Mouse (Mus musculus) neural tube, embryonic 12.5 days (tissue): ENCODE measurements around the gene Celf2. TPM values are rescaled to one million over a fixed set of nuclear protein-coding genes. Genes with fewer than 3 reads are reported as not detected.

Source experiments
- ATAC-seq: fragments of 200-750 bp; cut with Nextera tagmentation; 2 replicates; pipeline ENCODE4 v1.8.0; 2017; ENCODE audit warnings: low read depth, mild to moderate bottlenecking, moderate TSS enrichment, moderate library complexity; ENCODE audit not compliant: low FRiP score
- H3K27ac ChIP-seq: fragments of 300-500 bp; sonication (generic); 2 replicates; pipeline ENCODE4 v1.5.1; 2016
- H3K27me3 ChIP-seq: fragments of 300-500 bp; sonication (generic); replicated peaks from 2 replicates; pipeline ENCODE4 v1.6.1; 2016; ENCODE audit warnings: mild to moderate bottlenecking
- H3K36me3 ChIP-seq: fragments of 300-500 bp; sonication (generic); 2 replicates; pipeline ENCODE4 v1.6.1; 2016; ENCODE audit warnings: mild to moderate bottlenecking
- H3K4me1 ChIP-seq: fragments of 300-500 bp; sonication (generic); 2 replicates; pipeline ENCODE4 v1.6.1; 2016
- H3K4me2 ChIP-seq: fragments of 300-500 bp; sonication (generic); replicated peaks from 2 replicates; pipeline ENCODE4 v1.6.1; 2016; ENCODE audit warnings: mild to moderate bottlenecking
- H3K4me3 ChIP-seq: fragments of 300-500 bp; sonication (generic); 2 replicates; pipeline ENCODE4 v1.5.1; 2016
- H3K9ac ChIP-seq: fragments of 300-500 bp; sonication (generic); 2 replicates; pipeline ENCODE4 v1.6.1; 2016; ENCODE audit warnings: mild to moderate bottlenecking
- H3K9me3 ChIP-seq: fragments of 300-500 bp; sonication (generic); 2 replicates; pipeline ENCODE4 v1.6.1; 2016; ENCODE audit warnings: mild to moderate bottlenecking
- WGBS: fragments of 180-500 bp; shearing (Covaris S2); methylation state at CpG from one replicate; pipeline ENCODE4 v1.1.7; 2016; 5-methylcytosine and 5-hydroxymethylcytosine counted together
- polyA plus RNA-seq: library from polyadenylated mRNA; unstranded; fragments of >200 nt; fragmentation: Nextera tagmentation; extraction: Ambion mirVana; gene quantifications from 2 replicates; pipeline ENCODE4 v1.2.1, GENCODE M21; 2016

Gene Celf2
- polyA plus RNA-seq, 1 experiment from 2014 or later, result 98.4 TPM

DNA sequence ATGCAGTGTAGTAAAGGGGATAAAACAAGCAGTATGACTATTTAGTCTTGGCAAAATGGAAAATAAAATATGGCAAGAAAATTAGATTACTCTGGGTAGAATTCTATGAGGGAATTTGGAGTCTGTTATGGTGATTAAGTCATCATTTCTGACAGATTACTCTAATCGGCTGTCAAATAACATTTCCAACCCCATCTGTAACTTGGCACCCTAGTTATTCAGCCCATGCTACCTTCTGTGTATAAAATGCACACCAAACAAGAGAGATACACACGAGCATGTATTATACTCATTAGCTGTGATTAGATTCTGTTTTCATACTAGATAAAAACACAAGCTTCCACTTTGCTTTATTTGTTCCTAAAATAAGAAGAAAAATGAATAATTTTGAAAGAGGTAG is 872.2 kb downstream of the Celf2 start:
- Histone ChIP-seq H3K4me2 (no peak overlapping the region), H3K36me3 (no peaks in the 10 kb centered on the region), H3K4me1 (no peaks in the 10 kb centered on the region), H3K9me3 (no peaks in the 10 kb centered on the region), H3K27ac (no peak overlapping the region), H3K4me3 (no peak overlapping the region), H3K9ac (no peak overlapping the region), H3K27me3 (no peaks in the 10 kb centered on the region)
- ATAC-seq, result no peak
- 87% methylated on average over 2 of the region's 2 CpGs for WGBS

DNA sequence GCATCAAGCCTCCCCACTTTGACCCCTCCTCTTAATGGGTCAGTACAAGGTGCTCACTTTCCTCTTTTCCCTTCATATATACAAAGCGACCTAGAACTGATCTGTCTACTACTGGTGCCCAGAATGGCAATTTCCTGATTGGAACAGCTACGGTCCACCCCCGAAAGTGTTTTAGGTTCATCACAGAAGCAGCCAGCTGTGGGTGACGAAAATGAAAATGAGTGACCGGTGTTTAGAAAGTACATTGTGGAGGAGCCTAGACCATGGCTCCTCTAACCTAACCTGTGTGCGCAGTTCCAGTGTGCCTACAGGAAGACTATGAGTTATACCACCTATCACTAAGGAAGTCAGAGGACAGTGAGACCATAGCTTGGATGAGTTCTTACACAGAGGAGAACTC is 874.5 kb downstream of the Celf2 start:
- Histone ChIP-seq H3K4me2 (no peak overlapping the region), H3K36me3 (no peaks in the 10 kb centered on the region), H3K9ac (no peak overlapping the region), H3K4me1 (no peaks in the 10 kb centered on the region), H3K27me3 (no peaks in the 10 kb centered on the region), H3K4me3 (no peak overlapping the region), H3K27ac (no peak overlapping the region), H3K9me3 (no peaks in the 10 kb centered on the region)
- ATAC-seq, result no peak
- WGBS, result 95% methylated on average over 6 of the region's 6 CpGs

DNA sequence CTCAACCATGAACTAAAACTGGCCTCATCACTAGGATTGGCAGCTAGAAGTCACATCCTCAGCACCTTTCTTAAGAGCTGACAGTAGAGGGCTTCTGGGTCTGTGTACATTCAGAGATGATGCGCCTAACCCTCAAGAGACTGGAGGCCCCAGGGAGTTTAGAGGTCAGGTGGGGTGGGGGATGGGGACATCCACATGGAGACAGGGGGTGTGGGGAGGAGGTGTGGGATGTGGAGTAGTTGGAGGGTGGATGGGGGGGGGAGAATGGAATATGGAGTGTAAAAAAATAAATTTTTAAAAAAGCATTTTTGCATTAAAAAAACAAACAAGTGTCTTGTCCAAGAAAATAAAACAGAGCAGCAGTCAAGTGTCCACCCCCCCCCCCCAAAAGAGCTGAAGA is 876.2 kb downstream of the Celf2 start:
- Histone ChIP-seq H3K27me3 (no peaks in the 10 kb centered on the region), H3K4me1 (no peaks in the 10 kb centered on the region), H3K9ac (no peak overlapping the region), H3K9me3 (no peaks in the 10 kb centered on the region), H3K4me3 (no peak overlapping the region), H3K36me3 (no peaks in the 10 kb centered on the region), H3K4me2 (no peak overlapping the region), H3K27ac (no peak overlapping the region)
- ATAC-seq, result no peak
- WGBS, result 94% methylated on average over 1 of the region's 1 CpGs

DNA sequence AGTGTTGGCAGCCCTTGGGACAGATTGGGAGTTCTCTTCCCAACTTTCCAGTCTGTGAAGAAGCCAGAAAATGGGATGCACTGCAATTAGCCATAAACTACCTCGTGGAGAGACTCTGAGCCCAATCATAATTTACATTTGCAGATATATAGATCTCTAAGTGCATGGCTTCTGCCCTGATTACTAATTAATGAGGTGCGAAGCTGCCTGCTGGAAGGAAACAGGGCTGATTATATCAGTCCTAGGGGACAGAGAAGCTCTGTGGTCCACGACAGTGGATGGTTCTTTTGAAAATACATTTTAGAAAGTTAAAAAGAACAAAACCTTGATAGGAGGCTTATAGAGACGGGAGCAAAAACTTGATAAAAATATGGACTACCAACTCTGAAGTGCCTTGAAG is 885.6 kb downstream of the Celf2 start:
- no peak overlapping the region for H3K9ac ChIP-seq
- 0 out of 2 replicates have a peak, but pooled peaks cover 3% of the 10 kb centered on the region for H3K4me1 ChIP-seq
- no peak overlapping the region for H3K27ac ChIP-seq
- WGBS, result 59% methylated on average over 4 of the region's 4 CpGs
- ATAC-seq, result no peak
- no peak overlapping the region for H3K4me3 ChIP-seq
- H3K4me2 ChIP-seq, result no peak overlapping the region
- H3K27me3 ChIP-seq, result no peaks in the 10 kb centered on the region
- no peaks in the 10 kb centered on the region for H3K9me3 ChIP-seq
- H3K36me3 ChIP-seq, result no peaks in the 10 kb centered on the region

DNA sequence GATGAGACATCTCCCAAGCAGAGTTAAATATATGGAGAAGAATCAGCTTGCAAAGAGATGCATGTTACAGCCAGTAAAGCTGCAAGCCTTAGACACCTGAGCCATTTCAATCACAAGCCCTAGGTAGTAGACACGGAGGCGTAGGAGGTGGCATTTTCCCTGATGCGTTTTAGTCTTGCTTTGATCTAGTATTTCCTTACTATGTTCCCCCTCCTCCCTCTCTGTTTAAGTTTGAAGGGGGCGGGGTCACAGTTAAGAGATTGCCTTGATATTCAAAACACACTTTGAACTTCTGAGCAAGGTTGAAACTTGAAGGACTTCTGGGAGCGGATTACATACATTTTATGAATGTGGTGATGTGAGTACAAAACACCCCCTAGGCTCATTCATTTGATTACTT is 887.3 kb downstream of the Celf2 start:
- H3K27me3 ChIP-seq, result no peaks in the 10 kb centered on the region
- 0 out of 2 replicates have a peak, but pooled peaks cover 3% of the 10 kb centered on the region for H3K4me1 ChIP-seq
- WGBS, result 79% methylated on average over 5 of the region's 5 CpGs
- H3K4me2 ChIP-seq, result no peak overlapping the region
- no peak overlapping the region for H3K9ac ChIP-seq
- H3K27ac ChIP-seq, result no peak overlapping the region
- H3K36me3 ChIP-seq, result no peaks in the 10 kb centered on the region
- H3K9me3 ChIP-seq, result no peaks in the 10 kb centered on the region
- no peak; the same call in 1 of the 2 replicates for ATAC-seq
- H3K4me3 ChIP-seq, result no peak overlapping the region

DNA sequence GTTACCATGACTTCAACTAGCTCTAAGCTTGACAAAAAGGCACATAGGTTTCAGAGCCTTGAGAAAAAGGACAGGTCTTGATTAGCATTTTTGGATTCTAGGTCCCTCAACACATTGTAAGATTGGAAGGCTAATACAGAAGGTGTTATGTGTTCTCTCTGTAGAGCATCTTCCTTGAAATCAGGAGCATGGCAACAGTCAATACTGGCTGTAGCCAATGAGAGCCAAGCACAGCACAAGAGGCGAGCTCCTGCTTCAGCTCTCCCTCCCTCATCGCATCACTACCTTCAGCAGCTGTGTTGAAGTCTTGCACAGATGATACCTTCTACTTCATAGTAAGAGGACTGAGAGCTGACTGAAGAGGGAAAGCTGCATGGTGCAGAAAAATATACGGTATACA is 890.5 kb downstream of the Celf2 start:
- Histone ChIP-seq H3K27me3 (no peaks in the 10 kb centered on the region), H3K9me3 (no peaks in the 10 kb centered on the region), H3K9ac (no peak overlapping the region), H3K4me2 (no peak overlapping the region), H3K27ac (no peak overlapping the region), H3K4me3 (no peak overlapping the region), H3K36me3 (peaks cover 3% of the 10 kb centered on the region; the same call in 1 of the 2 replicates), H3K4me1 (no peaks in the 10 kb centered on the region)
- 86% methylated on average over 3 of the region's 3 CpGs for WGBS
- ATAC-seq, result no peak

DNA sequence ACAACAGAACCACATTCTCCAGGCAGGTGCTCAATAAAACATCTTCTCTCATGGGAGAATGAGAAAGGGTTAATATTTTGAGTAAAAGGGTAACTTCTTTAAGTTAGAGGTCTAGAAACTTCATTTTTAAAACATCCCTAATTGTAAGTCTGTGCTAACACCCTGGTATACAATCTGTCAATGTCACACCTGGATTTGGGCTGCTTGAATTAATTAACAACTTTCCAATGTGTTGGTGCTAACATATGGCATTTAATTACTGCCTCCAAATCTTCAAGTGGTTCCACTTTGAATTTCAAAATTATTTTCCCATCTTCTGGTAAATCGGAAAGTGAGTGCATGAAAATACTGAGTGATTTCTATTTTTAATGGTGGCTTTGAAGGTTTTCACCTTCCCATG is 890.9 kb downstream of the Celf2 start:
- ATAC-seq, result no peak
- no peaks in the 10 kb centered on the region for H3K27me3 ChIP-seq
- H3K36me3 ChIP-seq, result peaks cover 3% of the 10 kb centered on the region; the same call in 1 of the 2 replicates
- no peaks in the 10 kb centered on the region for H3K9me3 ChIP-seq
- no peak overlapping the region for H3K9ac ChIP-seq
- 95% methylated on average over 1 of the region's 1 CpGs for WGBS
- H3K4me1 ChIP-seq, result no peaks in the 10 kb centered on the region
- no peak overlapping the region for H3K4me2 ChIP-seq
- no peak overlapping the region for H3K4me3 ChIP-seq
- no peak overlapping the region for H3K27ac ChIP-seq

DNA sequence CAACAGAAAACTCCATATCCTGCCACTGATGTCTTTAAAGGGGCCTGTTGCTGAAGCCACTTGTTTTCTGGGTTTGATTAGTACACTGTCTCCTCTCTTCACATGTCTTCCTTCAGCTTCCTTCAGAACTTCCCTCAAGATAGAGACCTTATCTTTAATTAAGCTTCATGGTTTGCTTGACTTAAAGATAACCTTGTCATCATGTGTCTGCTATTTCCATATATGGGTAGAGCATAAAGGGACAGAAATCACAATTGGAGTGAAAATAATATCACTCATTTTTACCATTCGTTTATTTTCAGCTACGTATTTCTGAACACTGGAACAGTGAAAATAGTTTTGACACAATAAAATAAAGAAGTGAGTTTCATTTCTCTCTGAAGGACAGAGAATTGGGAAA is 905.0 kb downstream of the Celf2 start:
- Histone ChIP-seq H3K4me1 (no peaks in the 10 kb centered on the region; the same call in 1 of the 2 replicates), H3K36me3 (peaks cover 8% of the 10 kb centered on the region), H3K4me2 (no peak overlapping the region), H3K9ac (no peak overlapping the region), H3K9me3 (no peaks in the 10 kb centered on the region), H3K4me3 (no peak overlapping the region), H3K27ac (no peak overlapping the region), H3K27me3 (no peaks in the 10 kb centered on the region)
- no peak for ATAC-seq
- 97% methylated on average over 2 of the region's 2 CpGs for WGBS

DNA sequence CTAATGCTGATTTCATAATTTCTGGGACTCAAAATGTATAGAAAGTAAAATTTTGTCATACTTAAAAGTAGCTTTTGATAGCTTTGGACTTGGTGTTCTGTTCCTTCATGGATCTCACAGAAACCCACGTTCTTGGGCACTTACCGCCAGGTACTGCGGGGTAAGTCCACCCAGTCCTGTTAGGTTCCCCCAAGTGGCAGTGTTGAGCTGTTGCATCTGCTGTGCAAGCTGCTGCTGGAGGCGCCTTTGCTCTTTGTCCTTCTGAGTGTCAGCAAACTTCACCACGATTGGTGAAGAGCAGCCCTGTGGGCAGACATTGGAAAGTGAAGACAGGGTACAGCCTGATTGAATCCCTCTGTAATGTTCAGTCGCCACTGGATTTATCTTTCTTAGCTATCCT is 905.5 kb downstream of the Celf2 start:
- Histone ChIP-seq H3K36me3 (peaks cover 8% of the 10 kb centered on the region), H3K9ac (no peak overlapping the region), H3K27ac (no peak overlapping the region), H3K4me3 (no peak overlapping the region), H3K9me3 (no peaks in the 10 kb centered on the region), H3K27me3 (no peaks in the 10 kb centered on the region), H3K4me1 (no peaks in the 10 kb centered on the region), H3K4me2 (no peak overlapping the region)
- ATAC-seq, result no peak
- WGBS, result 78% methylated on average over 6 of the region's 6 CpGs

DNA sequence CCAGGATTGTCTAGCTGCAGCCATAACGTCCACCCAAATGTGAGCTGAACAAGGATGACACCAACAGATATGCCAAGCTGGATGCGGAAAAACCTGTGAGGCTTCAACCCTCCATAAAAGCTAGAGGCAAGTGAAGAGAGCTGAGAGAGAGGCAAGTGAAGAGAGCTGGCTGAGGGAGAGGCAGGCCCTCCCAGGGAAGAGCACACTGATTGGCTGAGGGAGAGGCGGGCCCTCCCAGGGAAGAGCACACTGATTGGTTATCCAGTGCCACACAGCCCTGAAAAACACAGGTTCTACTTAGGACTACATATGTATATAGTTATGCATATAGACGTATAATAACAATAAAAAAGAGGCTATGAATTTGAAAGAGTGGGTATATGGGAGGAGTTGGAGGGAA is 907.2 kb downstream of the Celf2 start:
- H3K9ac ChIP-seq, result no peak overlapping the region
- H3K4me3 ChIP-seq, result no peak overlapping the region
- H3K4me2 ChIP-seq, result no peak overlapping the region
- H3K27me3 ChIP-seq, result no peaks in the 10 kb centered on the region
- no peak for ATAC-seq
- 86% methylated on average over 4 of the region's 4 CpGs for WGBS
- no peaks in the 10 kb centered on the region for H3K9me3 ChIP-seq
- H3K4me1 ChIP-seq, result no peaks in the 10 kb centered on the region
- peaks cover 12% of the 10 kb centered on the region for H3K36me3 ChIP-seq
- H3K27ac ChIP-seq, result no peak overlapping the region

DNA sequence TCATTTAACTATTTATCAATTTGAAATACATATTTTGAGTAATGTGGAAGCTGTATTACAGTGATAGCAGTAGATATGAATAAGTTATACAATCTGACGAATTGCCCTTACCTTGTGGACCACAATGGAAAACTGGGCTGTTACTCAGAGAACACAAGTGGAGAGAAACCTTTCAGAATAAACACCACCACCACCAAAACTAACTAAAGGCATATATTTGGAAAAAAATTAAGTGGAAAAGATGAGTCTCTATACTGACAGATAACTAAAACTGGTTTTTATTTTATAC is 910.5 kb downstream of the Celf2 start:
- Histone ChIP-seq H3K4me2 (no peak overlapping the region), H3K4me3 (no peak overlapping the region), H3K36me3 (peaks cover 9% of the 10 kb centered on the region), H3K9ac (no peak overlapping the region), H3K27me3 (no peaks in the 10 kb centered on the region), H3K4me1 (peaks cover 9% of the 10 kb centered on the region), H3K9me3 (no peaks in the 10 kb centered on the region), H3K27ac (no peak overlapping the region)
- 92% methylated on average over 1 of the region's 1 CpGs for WGBS
- no peak for ATAC-seq

DNA sequence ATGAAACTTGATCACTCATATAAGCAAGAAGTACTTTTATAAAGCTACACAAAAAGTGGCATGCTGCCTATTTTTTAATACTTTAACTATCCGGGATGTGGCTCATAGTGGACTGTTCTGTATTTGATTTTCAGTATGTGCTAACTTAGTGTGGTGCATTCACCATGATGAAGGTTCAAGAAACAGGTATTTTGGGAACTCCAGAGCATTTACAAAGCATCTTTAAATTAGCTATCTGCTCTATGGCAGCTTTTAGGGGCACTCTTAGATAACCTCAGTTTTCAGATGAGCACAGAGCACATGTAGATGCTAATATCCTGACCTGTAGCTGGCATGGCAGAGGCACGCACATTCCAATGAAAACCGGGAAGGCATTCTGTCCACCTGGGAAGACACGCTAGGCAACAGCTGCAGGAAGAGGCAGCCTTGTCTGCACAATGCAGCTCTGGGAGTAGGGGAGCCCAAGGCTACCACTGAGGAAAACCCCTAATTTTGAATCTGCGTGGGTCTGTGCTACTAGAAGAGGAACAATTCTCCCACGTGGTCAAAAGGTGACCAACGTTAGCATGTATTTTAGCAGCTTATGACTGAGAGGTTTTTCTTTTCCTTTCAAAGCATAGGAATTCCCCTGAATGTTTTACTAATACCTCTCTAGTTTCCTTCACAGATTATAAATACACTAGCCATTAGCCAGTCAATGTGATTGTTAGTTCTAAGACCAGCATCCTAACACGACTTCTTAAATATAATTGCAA is 911.1 kb downstream of the Celf2 start:
- Histone ChIP-seq H3K27me3 (no peaks in the 10 kb centered on the region), H3K4me3 (no peak overlapping the region), H3K9me3 (no peaks in the 10 kb centered on the region), H3K9ac (no peak overlapping the region), H3K4me2 (no peak overlapping the region), H3K36me3 (peaks cover 9% of the 10 kb centered on the region; the same call in 1 of the 2 replicates), H3K4me1 (peaks cover 9% of the 10 kb centered on the region), H3K27ac (no peak overlapping the region)
- 88% methylated on average over 8 of the region's 8 CpGs for WGBS
- ATAC-seq, result no peak

DNA sequence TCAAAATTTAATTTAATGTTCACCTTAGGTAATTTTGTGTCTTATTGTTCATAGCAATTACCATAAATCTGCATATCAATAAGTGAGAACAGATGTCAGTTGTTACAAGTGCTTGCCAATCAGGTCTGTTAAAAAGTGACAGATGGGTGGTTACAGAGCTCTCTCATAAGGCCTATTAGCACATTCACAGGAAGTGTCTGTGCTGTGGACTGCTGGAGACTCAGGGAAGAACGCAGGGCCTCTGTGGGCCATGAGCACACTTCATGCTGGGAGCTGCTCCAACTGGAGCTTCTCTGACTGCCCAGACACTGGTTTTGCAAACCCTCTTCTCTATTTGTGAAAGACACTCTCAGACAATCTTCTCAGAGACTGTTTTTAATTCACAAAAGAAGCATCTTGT is 914.6 kb downstream of the Celf2 start:
- no peak overlapping the region for H3K4me2 ChIP-seq
- H3K27me3 ChIP-seq, result no peaks in the 10 kb centered on the region
- no peak overlapping the region for H3K27ac ChIP-seq
- WGBS, result 6% methylated on average over 1 of the region's 1 CpGs
- H3K4me3 ChIP-seq, result no peak overlapping the region
- peaks cover 4% of the 10 kb centered on the region; the same call in 1 of the 2 replicates for H3K36me3 ChIP-seq
- peaks cover 9% of the 10 kb centered on the region for H3K4me1 ChIP-seq
- ATAC-seq, result peak; percentile 92
- H3K9me3 ChIP-seq, result no peaks in the 10 kb centered on the region
- no peak overlapping the region for H3K9ac ChIP-seq
